Mouse (Mus musculus): ENCODE measurements around the gene Fis1. TPM values are rescaled to one million over a fixed set of nuclear protein-coding genes. Genes with fewer than 3 reads are reported as not detected.
"Not testable (repeated sequence)": the region's sequence is repeated elsewhere in the genome, so short reads cannot be mapped to it uniquely, and the experiment has no call there.

The Fis1 gene
- polyA plus RNA-seq, 1 experiment from 2014 or later = 299 TPM

GRCm38 (mm10) chr5:136935905-136936695 lies 17.0 kb upstream of the Fis1 start:
- 67% methylated on average over 7 of the region's 7 CpGs for WGBS
- ATAC-seq (ENCODE audit: insufficient number of reproducible peaks, low FRiP score, low TSS enrichment, low read depth) = no peak

GRCm38 (mm10) chr5:136936750-136937149 lies 16.3 kb upstream of the Fis1 start:
- no peak overlapping the region for H3K27ac ChIP-seq (replicated peaks; ENCODE audit: low read depth, low read length)
- no peaks in the 10 kb centered on the region for H3K36me3 ChIP-seq (ENCODE audit: control insufficient read depth, insufficient read depth, low read length)
- H3K27me3 ChIP-seq (ENCODE audit: control insufficient read depth, insufficient read depth, low read length) = no peaks in the 10 kb centered on the region
- H3K4me1 ChIP-seq (ENCODE audit: control insufficient read depth, insufficient read depth, low read length) = no peaks in the 10 kb centered on the region
- DNase-seq (ENCODE audit: low spot score) (no peak), ATAC-seq (ENCODE audit: insufficient number of reproducible peaks, low FRiP score, low TSS enrichment, low read depth) (no peak)
- no peaks in the 10 kb centered on the region for H3K9me3 ChIP-seq (ENCODE audit: control insufficient read depth, low read length)
- WGBS = 88% methylated on average over 6 of the region's 6 CpGs
- no peak overlapping the region for H3K4me3 ChIP-seq (ENCODE audit: low read depth, low read length)
- H3K9ac ChIP-seq (ENCODE audit: low read length) = no peak overlapping the region
- H3K4me2 ChIP-seq (ENCODE audit: low read depth, severe bottlenecking) = no peak overlapping the region

More at GRCm38 (mm10) chr5:136935905-136936695, 17.0 kb upstream of the Fis1 start:
- Histone ChIP-seq H3K27ac (replicated peaks; ENCODE audit: low read depth, low read length) (no peak overlapping the region), H3K9me3 (ENCODE audit: control insufficient read depth, low read length) (no peaks in the 10 kb centered on the region), H3K36me3 (ENCODE audit: control insufficient read depth, insufficient read depth, low read length) (no peaks in the 10 kb centered on the region), H3K4me2 (ENCODE audit: low read depth, severe bottlenecking) (no peak overlapping the region), H3K4me3 (ENCODE audit: low read depth, low read length) (no peak overlapping the region), H3K4me1 (ENCODE audit: control insufficient read depth, insufficient read depth, low read length) (no peaks in the 10 kb centered on the region), H3K27me3 (ENCODE audit: control insufficient read depth, insufficient read depth, low read length) (no peaks in the 10 kb centered on the region), H3K9ac (ENCODE audit: low read length) (no peak overlapping the region)
- DNase-seq (ENCODE audit: low spot score) = no peak

GRCm38 (mm10) chr5:136937621-136938020 lies 15.5 kb upstream of the Fis1 start:
- 87% methylated on average over 5 of the region's 5 CpGs for WGBS
- no peak overlapping the region for H3K27ac ChIP-seq (replicated peaks; ENCODE audit: low read depth, low read length)
- no peak for DNase-seq (ENCODE audit: low spot score)
- no peak overlapping the region for H3K4me3 ChIP-seq (ENCODE audit: low read depth, low read length)
- H3K36me3 ChIP-seq (ENCODE audit: control insufficient read depth, insufficient read depth, low read length) = no peaks in the 10 kb centered on the region
- H3K9ac ChIP-seq (ENCODE audit: low read length) = no peak overlapping the region
- H3K4me2 ChIP-seq (ENCODE audit: low read depth, severe bottlenecking) = no peak overlapping the region
- H3K9me3 ChIP-seq (ENCODE audit: control insufficient read depth, low read length) = no peaks in the 10 kb centered on the region
- no peaks in the 10 kb centered on the region for H3K27me3 ChIP-seq (ENCODE audit: control insufficient read depth, insufficient read depth, low read length)
- ATAC-seq (ENCODE audit: insufficient number of reproducible peaks, low FRiP score, low TSS enrichment, low read depth) = no peak
- H3K4me1 ChIP-seq (ENCODE audit: control insufficient read depth, insufficient read depth, low read length) = no peaks in the 10 kb centered on the region

- no peaks in the 10 kb centered on the region for H3K4me1 ChIP-seq (ENCODE audit: control insufficient read depth, insufficient read depth, low read length)
- H3K4me3 ChIP-seq (ENCODE audit: low read depth, low read length) = no peak overlapping the region
- ATAC-seq (ENCODE audit: insufficient number of reproducible peaks, low FRiP score, low TSS enrichment, low read depth) (no peak), DNase-seq (ENCODE audit: low spot score) (no peak)
- H3K9me3 ChIP-seq (ENCODE audit: control insufficient read depth, low read length) = no peaks in the 10 kb centered on the region
- H3K36me3 ChIP-seq (ENCODE audit: control insufficient read depth, insufficient read depth, low read length) = no peaks in the 10 kb centered on the region
- H3K27ac ChIP-seq (replicated peaks; ENCODE audit: low read depth, low read length) = no peak overlapping the region
- 71% methylated on average over 7 of the region's 7 CpGs for WGBS
- no peak overlapping the region for H3K9ac ChIP-seq (ENCODE audit: low read length)
- H3K27me3 ChIP-seq (ENCODE audit: control insufficient read depth, insufficient read depth, low read length) = no peaks in the 10 kb centered on the region
- H3K4me2 ChIP-seq (ENCODE audit: low read depth, severe bottlenecking) = no peak overlapping the region
Measured at GRCm38 (mm10) chr5:136939284-136939683, 13.8 kb upstream of the Fis1 start.

GRCm38 (mm10) chr5:136940029-136940428 lies 13.0 kb upstream of the Fis1 start:
- H3K36me3 ChIP-seq (ENCODE audit: control insufficient read depth, insufficient read depth, low read length); DNase-seq (ENCODE audit: low spot score); H3K27ac ChIP-seq (replicated peaks; ENCODE audit: low read depth, low read length); H3K4me1 ChIP-seq (ENCODE audit: control insufficient read depth, insufficient read depth, low read length); H3K4me2 ChIP-seq (ENCODE audit: low read depth, severe bottlenecking); H3K27me3 ChIP-seq (ENCODE audit: control insufficient read depth, insufficient read depth, low read length); H3K9me3 ChIP-seq (ENCODE audit: control insufficient read depth, low read length); H3K4me3 ChIP-seq (ENCODE audit: low read depth, low read length); H3K9ac ChIP-seq (ENCODE audit: low read length); ATAC-seq (ENCODE audit: insufficient number of reproducible peaks, low FRiP score, low TSS enrichment, low read depth): not testable (repeated sequence)
- WGBS = 86% methylated on average over 6 of the region's 6 CpGs

GRCm38 (mm10) chr5:136940845-136941560 lies 12.1 kb upstream of the Fis1 start:
- Histone ChIP-seq H3K9ac (ENCODE audit: low read length) (no peak overlapping the region), H3K4me1 (ENCODE audit: control insufficient read depth, insufficient read depth, low read length) (no peaks in the 10 kb centered on the region), H3K27ac (replicated peaks; ENCODE audit: low read depth, low read length) (no peak overlapping the region), H3K36me3 (ENCODE audit: control insufficient read depth, insufficient read depth, low read length) (no peaks in the 10 kb centered on the region), H3K4me3 (ENCODE audit: low read depth, low read length) (no peak overlapping the region), H3K27me3 (ENCODE audit: control insufficient read depth, insufficient read depth, low read length) (no peaks in the 10 kb centered on the region), H3K9me3 (ENCODE audit: control insufficient read depth, low read length) (no peaks in the 10 kb centered on the region), H3K4me2 (ENCODE audit: low read depth, severe bottlenecking) (no peak overlapping the region)
- 89% methylated on average over 12 of the region's 12 CpGs for WGBS
- ATAC-seq (ENCODE audit: insufficient number of reproducible peaks, low FRiP score, low TSS enrichment, low read depth) (no peak), DNase-seq (ENCODE audit: low spot score) (no peak)

- Histone ChIP-seq H3K9ac (ENCODE audit: low read length) (no peak overlapping the region), H3K36me3 (ENCODE audit: control insufficient read depth, insufficient read depth, low read length) (no peaks in the 10 kb centered on the region), H3K27ac (replicated peaks; ENCODE audit: low read depth, low read length) (no peak overlapping the region), H3K4me3 (ENCODE audit: low read depth, low read length) (no peak overlapping the region), H3K27me3 (ENCODE audit: control insufficient read depth, insufficient read depth, low read length) (no peaks in the 10 kb centered on the region), H3K4me2 (ENCODE audit: low read depth, severe bottlenecking) (no peak overlapping the region), H3K4me1 (ENCODE audit: control insufficient read depth, insufficient read depth, low read length) (no peaks in the 10 kb centered on the region), H3K9me3 (ENCODE audit: control insufficient read depth, low read length) (no peaks in the 10 kb centered on the region)
- ATAC-seq (ENCODE audit: insufficient number of reproducible peaks, low FRiP score, low TSS enrichment, low read depth) (no peak), DNase-seq (ENCODE audit: low spot score) (no peak)
- 87% methylated on average over 3 of the region's 3 CpGs for WGBS
Measured at GRCm38 (mm10) chr5:136942781-136943180, 10.3 kb upstream of the Fis1 start.

- Histone ChIP-seq H3K9me3 (ENCODE audit: control insufficient read depth, low read length) (no peaks in the 10 kb centered on the region), H3K4me1 (ENCODE audit: control insufficient read depth, insufficient read depth, low read length) (no peaks in the 10 kb centered on the region), H3K36me3 (ENCODE audit: control insufficient read depth, insufficient read depth, low read length) (no peaks in the 10 kb centered on the region), H3K4me2 (ENCODE audit: low read depth, severe bottlenecking) (no peak overlapping the region), H3K27ac (replicated peaks; ENCODE audit: low read depth, low read length) (no peak overlapping the region), H3K4me3 (ENCODE audit: low read depth, low read length) (no peak overlapping the region), H3K9ac (ENCODE audit: low read length) (no peak overlapping the region), H3K27me3 (ENCODE audit: control insufficient read depth, insufficient read depth, low read length) (no peaks in the 10 kb centered on the region)
- no peak for ATAC-seq (ENCODE audit: insufficient number of reproducible peaks, low FRiP score, low TSS enrichment, low read depth)
- no peak for DNase-seq (ENCODE audit: low spot score)
- 86% methylated on average over 2 of the region's 2 CpGs for WGBS
Measured at GRCm38 (mm10) chr5:136943382-136943781, 9.7 kb upstream of the Fis1 start.
